Mouse (Mus musculus) lung, postnatal 0 days (tissue): ENCODE measurements around the gene Scn4a.

Source experiments
- CTCF ChIP-seq: IDR thresholded peaks from 2 replicates; pipeline ENCODE4 v1.5.1; 2016; ENCODE audit warnings: antibody characterized with exemption, mild to moderate bottlenecking
- EP300 ChIP-seq: IDR thresholded peaks from 2 replicates; pipeline ENCODE4 v1.6.1; 2016; ENCODE audit warnings: antibody characterized with exemption, mild to moderate bottlenecking, control low read depth

- TF ChIP-seq CTCF (peak; percentile 90), EP300 (no peak)
Measured at GRCm38 (mm10) chr11:106302634-106303033, 50.5 kb downstream of the Scn4a start.
